Mouse (Mus musculus): Measurements from ENCODE around the gene Pld2. TPM values are rescaled to one million over a fixed set of nuclear protein-coding genes. Genes with fewer than 3 reads are reported as not detected.

Gene Pld2
- polyA plus RNA-seq, 1 experiment from 2014 or later = 10.4 TPM

DNA sequence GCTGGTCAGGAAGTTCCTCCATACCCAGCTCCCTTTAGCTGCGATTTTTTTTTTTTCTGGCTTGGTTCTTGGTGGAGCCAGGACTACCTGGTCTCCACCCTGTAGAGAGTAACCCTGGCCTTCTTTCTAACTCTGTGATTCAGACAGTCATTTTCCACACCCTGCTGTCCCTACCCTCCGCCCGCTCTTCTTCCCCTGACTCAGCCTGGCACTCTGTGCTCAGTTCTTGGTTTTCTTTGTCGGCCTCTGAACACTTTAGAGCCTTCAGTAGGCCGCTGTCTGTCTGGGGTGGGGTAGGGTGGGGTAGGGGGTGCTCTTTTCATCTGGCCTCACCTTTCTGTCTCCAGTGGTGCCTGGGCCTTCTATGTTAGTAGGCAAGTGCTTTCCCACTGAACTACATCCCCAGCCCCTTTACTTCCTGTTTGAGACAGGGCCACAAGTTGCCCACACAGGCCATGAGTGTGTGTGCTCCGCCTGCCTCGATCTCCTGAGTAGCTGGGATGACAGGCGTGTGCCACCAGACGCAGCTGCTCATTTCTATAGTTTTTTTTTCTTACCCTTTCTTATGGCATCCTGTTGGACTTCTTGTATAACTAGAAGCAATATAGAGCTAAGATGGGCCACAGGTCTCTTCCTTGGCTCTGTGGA, 40.0 kb downstream of the Pld2 start:
- Histone ChIP-seq H3K4me1 (replicated peaks) (peaks cover 37% of the 10 kb centered on the region), H3K36me3 (no peaks in the 10 kb centered on the region), H3K4me3 (no peak overlapping the region), H3K9ac (no peak overlapping the region), H3K27ac (peak overlapping the region; percentile 15; the same call in 1 of the 2 replicates), H3K9me3 (replicated peaks) (no peaks in the 10 kb centered on the region), H3K27me3 (no peaks in the 10 kb centered on the region), H3K4me2 (no peak overlapping the region)
- no peak for ATAC-seq (replicated peaks; ENCODE audit: insufficient number of reproducible peaks, insufficient read depth, low FRiP score, low read depth)
- WGBS = 79% methylated on average over 9 of the region's 9 CpGs

GRCm38 (mm10) chr11:70580358-70580720, 40.5 kb downstream of the Pld2 start:
- Histone ChIP-seq H3K4me1 (replicated peaks) (peaks cover 42% of the 10 kb centered on the region), H3K27ac (peak overlapping the region; percentile 15; the same call in 1 of the 2 replicates), H3K36me3 (no peaks in the 10 kb centered on the region), H3K27me3 (no peaks in the 10 kb centered on the region), H3K4me2 (no peak overlapping the region), H3K9ac (no peak overlapping the region), H3K9me3 (replicated peaks) (no peaks in the 10 kb centered on the region), H3K4me3 (no peak overlapping the region)
- no peak for ATAC-seq (replicated peaks; ENCODE audit: insufficient number of reproducible peaks, insufficient read depth, low FRiP score, low read depth)
- 54% methylated on average over 5 of the region's 5 CpGs for WGBS

DNA sequence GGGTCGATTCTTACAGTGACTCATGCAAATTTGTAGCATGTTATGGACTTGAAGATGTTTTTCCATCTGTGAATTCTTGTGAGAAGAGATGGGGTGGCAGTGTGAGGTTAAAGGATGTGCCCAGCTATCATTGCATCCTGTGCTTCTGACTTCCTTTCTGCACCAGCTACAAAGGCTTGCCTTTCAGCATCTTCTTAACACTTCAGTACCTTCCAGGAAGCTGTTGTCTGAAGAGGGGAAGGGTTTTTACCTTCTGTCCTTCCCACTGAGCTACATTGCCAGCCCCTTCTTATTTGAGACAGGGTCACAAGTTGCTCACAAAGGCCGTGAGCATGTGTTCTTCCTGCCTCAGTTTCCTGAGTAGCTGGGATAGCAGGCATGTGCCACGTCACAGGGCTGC, 41.1 kb downstream of the Pld2 start:
- H3K4me3 ChIP-seq = no peak overlapping the region
- H3K27me3 ChIP-seq = no peaks in the 10 kb centered on the region
- no peaks in the 10 kb centered on the region for H3K9me3 ChIP-seq (replicated peaks)
- H3K27ac ChIP-seq = no peak overlapping the region
- H3K4me1 ChIP-seq (replicated peaks) = peaks cover 45% of the 10 kb centered on the region
- H3K36me3 ChIP-seq = no peaks in the 10 kb centered on the region
- 75% methylated on average over 3 of the region's 3 CpGs for WGBS
- H3K9ac ChIP-seq = no peak overlapping the region
- ATAC-seq (replicated peaks; ENCODE audit: insufficient number of reproducible peaks, insufficient read depth, low FRiP score, low read depth) = no peak
- H3K4me2 ChIP-seq = no peak overlapping the region

- Histone ChIP-seq H3K27ac (peak overlapping the region; percentile 40; the same call in 1 of the 2 replicates), H3K9me3 (replicated peaks) (no peaks in the 10 kb centered on the region), H3K4me3 (no peak overlapping the region), H3K27me3 (no peaks in the 10 kb centered on the region), H3K36me3 (no peaks in the 10 kb centered on the region), H3K9ac (no peak overlapping the region), H3K4me1 (replicated peaks) (peaks cover 45% of the 10 kb centered on the region), H3K4me2 (no peak overlapping the region)
- WGBS = 62% methylated on average over 3 of the region's 3 CpGs
- no peak for ATAC-seq (replicated peaks; ENCODE audit: insufficient number of reproducible peaks, insufficient read depth, low FRiP score, low read depth)
Observed at GRCm38 (mm10) chr11:70582196-70582595, 42.3 kb downstream of the Pld2 start.

- peaks cover 43% of the 10 kb centered on the region for H3K4me1 ChIP-seq (replicated peaks)
- H3K9me3 ChIP-seq (replicated peaks) = no peaks in the 10 kb centered on the region
- H3K27me3 ChIP-seq = no peaks in the 10 kb centered on the region
- H3K4me2 ChIP-seq = no peak overlapping the region
- no peak overlapping the region for H3K9ac ChIP-seq
- no peak overlapping the region for H3K4me3 ChIP-seq
- ATAC-seq (replicated peaks; ENCODE audit: insufficient number of reproducible peaks, insufficient read depth, low FRiP score, low read depth) = no peak
- peak overlapping the region; percentile 40 for H3K27ac ChIP-seq
- no peaks in the 10 kb centered on the region for H3K36me3 ChIP-seq
- WGBS = 54% methylated on average over 6 of the region's 6 CpGs
Observed at GRCm38 (mm10) chr11:70583022-70583714, 43.3 kb downstream of the Pld2 start.

DNA sequence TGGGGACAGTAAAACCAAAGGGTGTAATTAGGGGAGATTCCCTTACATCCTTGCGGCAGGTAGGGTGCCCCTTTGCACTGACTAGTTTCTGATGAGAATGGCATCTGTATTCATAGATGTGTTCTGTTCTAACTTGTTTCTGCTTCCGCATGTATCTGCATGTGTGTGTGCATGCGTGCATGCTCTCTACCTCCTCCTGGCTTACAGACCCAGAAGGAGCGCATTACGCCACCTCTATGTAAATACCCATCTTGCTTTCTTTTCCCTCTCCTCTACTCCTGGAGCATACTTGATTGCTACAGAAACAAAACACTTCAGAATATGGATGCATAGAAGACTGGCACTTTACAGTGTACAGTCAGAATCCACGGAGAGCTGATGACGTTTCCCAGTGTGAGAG, 43.9 kb downstream of the Pld2 start:
- Histone ChIP-seq H3K9me3 (replicated peaks) (no peaks in the 10 kb centered on the region), H3K27ac (peak overlapping the region; percentile 40), H3K27me3 (no peaks in the 10 kb centered on the region), H3K4me3 (no peak overlapping the region), H3K4me1 (replicated peaks) (peaks cover 39% of the 10 kb centered on the region), H3K4me2 (no peak overlapping the region), H3K36me3 (no peaks in the 10 kb centered on the region), H3K9ac (no peak overlapping the region)
- whole genome bisulfite sequencing = 83% methylated on average over 7 of the region's 7 CpGs
- no peak for ATAC-seq (replicated peaks; ENCODE audit: insufficient number of reproducible peaks, insufficient read depth, low FRiP score, low read depth)

DNA sequence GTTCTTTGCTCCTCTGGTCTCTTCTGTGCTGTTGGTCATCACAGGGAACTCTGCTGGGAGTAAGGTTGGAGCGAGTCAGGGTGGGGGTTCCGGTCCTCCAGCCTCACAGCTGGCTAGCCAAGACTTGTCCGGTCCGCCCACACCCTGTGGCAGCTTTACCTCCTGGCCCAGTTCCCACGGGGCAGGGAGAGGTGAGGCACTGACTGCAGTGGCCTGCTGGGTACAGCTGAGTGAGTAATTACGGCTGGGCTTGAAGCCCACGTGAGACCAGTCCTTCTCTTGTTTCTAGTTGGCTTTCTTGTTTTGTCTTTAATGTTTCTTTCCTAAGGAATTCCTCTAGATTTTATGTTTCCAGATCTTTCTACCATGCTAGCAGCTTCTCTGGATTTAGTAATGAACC, 45.6 kb downstream of the Pld2 start:
- peak overlapping the region; percentile 60 for H3K27ac ChIP-seq
- H3K27me3 ChIP-seq = no peaks in the 10 kb centered on the region
- no peak overlapping the region for H3K9ac ChIP-seq
- peak; percentile 73 for ATAC-seq (replicated peaks; ENCODE audit: insufficient number of reproducible peaks, insufficient read depth, low FRiP score, low read depth)
- peaks cover 31% of the 10 kb centered on the region for H3K4me1 ChIP-seq (replicated peaks)
- no peak overlapping the region for H3K4me2 ChIP-seq
- WGBS = 29% methylated on average over 7 of the region's 7 CpGs
- H3K36me3 ChIP-seq = no peaks in the 10 kb centered on the region
- H3K4me3 ChIP-seq = no peak overlapping the region
- H3K9me3 ChIP-seq (replicated peaks) = no peaks in the 10 kb centered on the region

DNA sequence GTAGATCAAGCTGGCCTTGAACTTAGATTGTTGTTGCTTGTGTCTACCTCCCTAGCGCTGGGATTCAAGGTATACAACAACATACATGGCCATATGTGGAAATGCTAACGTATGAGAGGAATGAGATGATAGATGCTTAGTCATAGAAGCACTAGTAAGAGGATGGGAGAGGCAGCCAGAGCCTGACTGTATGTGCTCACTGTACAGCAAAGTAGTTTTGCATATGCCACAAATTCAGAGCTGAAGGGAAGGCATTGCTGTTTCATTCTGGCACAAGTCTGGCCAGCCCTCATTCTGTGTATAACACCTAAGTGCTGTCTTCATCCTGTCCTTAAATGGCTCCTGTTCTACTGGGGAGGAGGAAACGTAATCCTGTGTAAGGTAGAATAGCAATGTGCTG, 46.4 kb downstream of the Pld2 start:
- 86% methylated on average over 3 of the region's 3 CpGs for WGBS
- Histone ChIP-seq H3K4me2 (no peak overlapping the region), H3K9ac (no peak overlapping the region), H3K4me1 (replicated peaks) (peaks cover 26% of the 10 kb centered on the region), H3K4me3 (no peak overlapping the region), H3K27ac (no peak overlapping the region), H3K9me3 (replicated peaks) (no peaks in the 10 kb centered on the region), H3K36me3 (no peaks in the 10 kb centered on the region), H3K27me3 (no peaks in the 10 kb centered on the region)
- ATAC-seq (replicated peaks; ENCODE audit: insufficient number of reproducible peaks, insufficient read depth, low FRiP score, low read depth) = no peak

DNA sequence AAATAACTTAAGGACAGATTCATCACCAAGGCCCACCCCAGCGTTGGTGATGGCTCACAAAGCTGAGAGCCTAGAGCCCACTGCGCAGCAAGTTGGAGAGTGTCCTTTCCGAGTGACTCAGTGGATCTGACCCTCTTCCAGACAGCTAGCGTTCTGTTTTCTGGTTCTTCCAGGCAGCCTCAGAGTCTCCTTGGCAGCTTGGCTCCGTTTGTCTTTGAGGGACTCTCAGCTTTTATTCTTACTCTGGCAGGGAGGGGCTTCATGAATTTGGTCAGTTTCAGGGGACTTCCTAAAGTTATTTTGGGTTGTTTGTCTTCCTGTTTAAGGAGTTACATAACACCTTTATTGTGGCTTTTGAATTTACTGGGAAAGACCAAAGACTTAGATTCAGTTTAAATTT, 47.1 kb downstream of the Pld2 start:
- 68% methylated on average over 5 of the region's 5 CpGs for WGBS
- Histone ChIP-seq H3K4me2 (no peak overlapping the region), H3K9me3 (replicated peaks) (no peaks in the 10 kb centered on the region), H3K4me3 (no peak overlapping the region), H3K27ac (no peak overlapping the region), H3K27me3 (no peaks in the 10 kb centered on the region), H3K4me1 (replicated peaks) (peaks cover 25% of the 10 kb centered on the region), H3K9ac (no peak overlapping the region), H3K36me3 (no peaks in the 10 kb centered on the region)
- ATAC-seq (replicated peaks; ENCODE audit: insufficient number of reproducible peaks, insufficient read depth, low FRiP score, low read depth) = no peak

GRCm38 (mm10) chr11:70591733-70592132, 51.9 kb downstream of the Pld2 start:
- Histone ChIP-seq H3K4me1 (replicated peaks) (0 out of 2 replicates have a peak, but pooled peaks cover 3% of the 10 kb centered on the region), H3K36me3 (no peaks in the 10 kb centered on the region), H3K27me3 (no peaks in the 10 kb centered on the region), H3K9me3 (replicated peaks) (no peaks in the 10 kb centered on the region), H3K4me3 (no peak overlapping the region), H3K4me2 (no peak overlapping the region), H3K27ac (no peak overlapping the region), H3K9ac (no peak overlapping the region)
- ATAC-seq (replicated peaks; ENCODE audit: insufficient number of reproducible peaks, insufficient read depth, low FRiP score, low read depth) = no peak
- 84% methylated on average over 1 of the region's 1 CpGs for WGBS

DNA sequence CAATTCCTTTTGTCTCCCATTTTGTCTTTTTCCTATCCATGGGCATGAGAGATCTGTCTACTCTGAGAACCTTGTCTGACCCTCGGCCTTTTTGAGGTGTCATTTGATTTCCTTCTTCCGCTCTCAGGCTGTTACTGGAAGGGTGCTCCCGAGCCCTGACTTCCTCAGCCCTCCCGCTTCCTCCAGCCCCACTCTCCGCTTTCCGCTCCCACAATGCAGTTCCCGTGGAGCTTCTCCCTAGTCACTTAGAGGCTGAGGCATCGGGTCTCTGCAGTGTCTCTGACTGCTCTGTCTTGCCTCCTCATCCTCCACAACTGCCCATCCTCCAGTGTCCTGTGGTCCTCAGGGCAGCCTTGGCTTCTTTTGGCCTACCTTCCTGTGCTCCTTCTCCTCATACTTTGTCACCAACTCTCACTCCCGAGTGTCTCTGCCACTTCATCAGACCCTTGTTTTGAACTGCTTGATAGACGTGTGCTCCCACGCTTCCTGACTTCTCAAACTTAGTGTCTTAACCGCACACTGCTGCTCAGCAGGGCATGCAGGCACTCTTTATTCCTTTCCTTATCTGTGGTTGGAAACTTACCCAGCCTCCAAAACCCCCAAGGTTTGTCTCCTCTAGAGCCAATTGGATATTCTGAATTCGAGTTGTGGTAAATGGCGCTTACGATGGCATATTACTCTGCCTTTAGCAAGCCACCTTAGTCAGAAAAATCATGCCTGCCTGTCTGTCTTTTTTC, 54.6 kb downstream of the Pld2 start:
- WGBS = 68% methylated on average over 15 of the region's 15 CpGs
- Histone ChIP-seq H3K9me3 (replicated peaks) (no peaks in the 10 kb centered on the region), H3K4me3 (no peak overlapping the region), H3K4me1 (replicated peaks) (0 out of 2 replicates have a peak, but pooled peaks cover 3% of the 10 kb centered on the region), H3K27me3 (no peaks in the 10 kb centered on the region), H3K36me3 (peaks cover 16% of the 10 kb centered on the region), H3K9ac (no peak overlapping the region), H3K27ac (peak overlapping the region; percentile 28; the same call in 1 of the 2 replicates), H3K4me2 (no peak overlapping the region)
- 0 out of 2 replicates have a peak, but pooled peaks have one; percentile 14 for ATAC-seq (replicated peaks; ENCODE audit: insufficient number of reproducible peaks, insufficient read depth, low FRiP score, low read depth)

Measured in heart, embryonic 15.5 days (tissue).